Mouse (Mus musculus) lung, postnatal 0 days (tissue): ENCODE measurements around the gene Macf1.

Experiments used
- CTCF ChIP-seq: IDR thresholded peaks from 2 replicates; pipeline ENCODE4 v1.5.1; 2016; ENCODE audit warnings: antibody characterized with exemption, mild to moderate bottlenecking
- EP300 ChIP-seq: IDR thresholded peaks from 2 replicates; pipeline ENCODE4 v1.6.1; 2016; ENCODE audit warnings: antibody characterized with exemption, mild to moderate bottlenecking, control low read depth

- TF ChIP-seq CTCF (no peak), EP300 (no peak)
Measured at GRCm38 (mm10) chr4:123397049-123397448, 287.1 kb downstream of the Macf1 start.
